Mouse (Mus musculus) stomach, embryonic 16.5 days (tissue): ENCODE results near the gene Qrich2. TPM values are rescaled to one million over a fixed set of nuclear protein-coding genes. Genes with fewer than 3 reads are reported as not detected.
"Not testable (repeated sequence)": the region's sequence is repeated elsewhere in the genome, so short reads cannot be mapped to it uniquely, and the experiment has no call there.

Experiments used
- ATAC-seq: fragments of 200-750 bp; cut with Nextera tagmentation; 2 replicates; pipeline ENCODE4 v1.8.0; 2017; ENCODE audit warnings: moderate number of reproducible peaks, moderate TSS enrichment; ENCODE audit not compliant: insufficient read depth, low FRiP score
- H3K27ac ChIP-seq: fragments of 300-500 bp; sonication (generic); 2 replicates; pipeline ENCODE4 v1.5.1; 2014; ENCODE audit warnings: low read length
- H3K27me3 ChIP-seq: fragments of 300-500 bp; sonication (generic); 2 replicates; pipeline ENCODE4 v1.6.1; 2014; ENCODE audit warnings: low read length, control low read depth, mixed read lengths; ENCODE audit not compliant: control insufficient read depth, insufficient read depth
- H3K36me3 ChIP-seq: fragments of 300-500 bp; sonication (generic); 2 replicates; pipeline ENCODE4 v1.6.1; 2014; ENCODE audit warnings: low read length; ENCODE audit not compliant: control insufficient read depth, insufficient read depth
- H3K4me1 ChIP-seq: fragments of 300-500 bp; sonication (generic); 2 replicates; pipeline ENCODE4 v1.6.1; 2014; ENCODE audit warnings: low read length, control low read depth, mixed read lengths; ENCODE audit not compliant: control insufficient read depth, insufficient read depth
- H3K4me2 ChIP-seq: fragments of 300-500 bp; sonication (generic); 2 replicates; pipeline ENCODE4 v1.6.1; 2014; ENCODE audit warnings: low read depth, low read length, mixed read lengths
- H3K4me3 ChIP-seq: fragments of 300-500 bp; sonication (generic); replicated peaks from 2 replicates; pipeline ENCODE4 v1.5.1; 2014; ENCODE audit warnings: mild to moderate bottlenecking, low read length
- H3K9ac ChIP-seq: fragments of 300-500 bp; sonication (generic); 2 replicates; pipeline ENCODE4 v1.6.1; 2014; ENCODE audit warnings: low read length
- H3K9me3 ChIP-seq: fragments of 300-500 bp; sonication (generic); replicated peaks from 2 replicates; pipeline ENCODE4 v1.6.1; 2016; ENCODE audit warnings: low read length, control low read depth; ENCODE audit not compliant: control insufficient read depth
- WGBS: fragments of 180-500 bp; shearing (Covaris S2); extraction: QIAGEN DNeasy Blood & Tissue Kit; methylation state at CpG from one replicate; pipeline ENCODE4 v1.1.7; 2014; 5-methylcytosine and 5-hydroxymethylcytosine counted together
- polyA plus RNA-seq: library from polyadenylated mRNA; unstranded; fragments of >200 nt; fragmentation: Nextera tagmentation; extraction: Ambion mirVana; gene quantifications from 2 replicates; pipeline ENCODE4 v1.2.1, GENCODE M21; 2015

Qrich2 gene
- polyA plus RNA-seq, 1 experiment from 2014 or later, result 0.53 TPM

DNA sequence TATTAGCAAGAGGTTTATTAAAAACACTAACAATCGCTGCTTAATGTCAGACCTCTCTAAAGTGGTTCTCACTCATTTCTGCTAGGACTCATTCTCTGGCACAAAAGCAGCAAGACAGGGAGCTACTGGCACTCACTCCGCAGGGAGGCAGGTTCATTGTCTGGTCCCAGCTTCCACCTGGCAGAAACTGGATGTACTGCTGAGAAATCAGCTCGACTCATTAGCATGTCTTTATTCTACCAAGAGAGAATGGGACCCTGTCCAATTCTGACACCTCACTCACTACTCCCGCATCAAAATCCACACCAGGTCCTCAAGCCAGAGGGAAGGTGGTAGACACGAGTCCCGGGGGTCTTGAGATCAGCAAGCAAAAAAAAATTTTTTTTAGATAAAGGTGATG is 54.5 kb downstream of the Qrich2 start:
- peaks cover 16% of the 10 kb centered on the region for H3K4me1 ChIP-seq
- no peaks in the 10 kb centered on the region for H3K27me3 ChIP-seq
- 34% methylated on average over 6 of the region's 6 CpGs for WGBS
- ATAC-seq, result no peak
- no peaks in the 10 kb centered on the region for H3K36me3 ChIP-seq
- H3K4me2 ChIP-seq, result peak overlapping the region; percentile 100
- H3K4me3 ChIP-seq, result peak overlapping the region; percentile 75
- no peaks in the 10 kb centered on the region for H3K9me3 ChIP-seq
- no peak overlapping the region for H3K27ac ChIP-seq
- peak overlapping the region; percentile 86 for H3K9ac ChIP-seq

DNA sequence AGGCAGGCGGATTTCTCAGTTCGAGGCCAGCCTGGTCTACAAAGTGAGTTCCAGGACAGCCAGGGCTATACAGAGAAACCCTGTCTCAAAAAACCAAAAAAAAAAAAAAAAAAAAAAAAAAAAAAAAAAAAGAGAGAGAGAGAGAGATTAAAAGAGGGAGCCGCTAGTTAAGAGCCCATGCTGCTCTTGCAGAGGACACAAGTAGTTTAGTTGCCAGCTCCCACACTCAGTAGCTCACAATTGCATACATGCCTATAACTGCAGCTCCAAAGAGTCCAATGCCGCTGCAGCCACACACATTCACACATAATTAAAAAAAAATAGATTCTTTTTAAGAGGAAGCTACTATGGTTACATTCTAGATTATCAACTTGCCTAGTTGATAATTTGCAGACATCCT is 55.6 kb downstream of the Qrich2 start:
- H3K9ac ChIP-seq, H3K27ac ChIP-seq, H3K4me3 ChIP-seq, H3K4me2 ChIP-seq, ATAC-seq, H3K27me3 ChIP-seq, H3K9me3 ChIP-seq, H3K36me3 ChIP-seq: not testable (repeated sequence)
- peaks cover 16% of the 10 kb centered on the region for H3K4me1 ChIP-seq
- WGBS, result 86% methylated on average over 4 of the region's 4 CpGs

DNA sequence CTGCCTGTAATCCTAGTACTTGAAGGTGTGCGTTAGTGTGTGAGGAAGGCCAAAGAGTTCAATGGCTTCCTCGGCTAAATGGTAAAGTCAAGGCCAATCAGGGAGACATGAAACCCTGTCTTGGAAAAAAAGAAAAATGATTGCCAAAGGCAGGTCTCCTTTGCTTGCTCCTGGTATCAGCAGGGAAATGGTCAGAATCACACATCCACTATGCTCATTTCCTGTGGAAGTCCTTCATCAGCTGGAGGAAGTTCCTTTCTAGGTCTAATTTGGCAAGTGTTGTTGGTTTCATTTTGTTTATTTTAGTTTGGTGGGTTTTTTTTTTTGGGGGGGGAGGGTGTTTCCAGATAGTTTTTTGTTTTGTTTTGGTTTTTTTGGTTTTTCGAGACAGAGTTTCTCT is 57.0 kb downstream of the Qrich2 start:
- H3K4me3 ChIP-seq, result no peak overlapping the region
- 87% methylated on average over 3 of the region's 3 CpGs for WGBS
- no peak overlapping the region for H3K27ac ChIP-seq
- no peaks in the 10 kb centered on the region for H3K27me3 ChIP-seq
- ATAC-seq, result no peak
- H3K9ac ChIP-seq, result no peak overlapping the region
- no peaks in the 10 kb centered on the region for H3K9me3 ChIP-seq
- no peak overlapping the region for H3K4me2 ChIP-seq
- H3K4me1 ChIP-seq, result peaks cover 16% of the 10 kb centered on the region
- H3K36me3 ChIP-seq, result no peaks in the 10 kb centered on the region

DNA sequence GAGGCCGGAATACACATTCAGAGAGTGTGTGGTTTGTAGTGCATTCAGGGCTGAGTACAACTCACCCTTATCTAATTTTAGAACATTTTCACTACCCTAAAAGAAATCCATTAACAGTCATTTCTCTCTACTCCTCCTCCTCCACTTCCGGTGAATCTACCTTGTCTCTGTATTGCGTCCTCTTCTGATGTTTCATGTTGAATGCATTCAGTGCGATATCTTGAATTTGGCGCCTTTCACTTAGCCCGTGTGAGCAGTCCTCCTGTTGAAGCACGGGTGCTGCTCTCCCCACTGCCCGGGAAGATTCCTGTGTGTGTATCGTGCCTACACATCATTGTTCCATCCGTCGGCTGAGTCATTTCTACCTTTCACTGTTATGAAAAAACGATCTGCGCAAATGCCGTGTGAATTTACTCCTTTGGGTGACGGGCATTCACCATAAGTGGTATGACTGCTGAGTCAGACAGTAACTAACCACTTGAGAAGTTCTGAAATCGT is 59.8 kb downstream of the Qrich2 start:
- ATAC-seq, result no peak
- Histone ChIP-seq H3K4me3 (no peak overlapping the region), H3K9ac (no peak overlapping the region), H3K27me3 (no peaks in the 10 kb centered on the region), H3K36me3 (0 out of 2 replicates have a peak, but pooled peaks cover 5% of the 10 kb centered on the region), H3K27ac (no peak overlapping the region), H3K9me3 (no peaks in the 10 kb centered on the region), H3K4me2 (no peak overlapping the region), H3K4me1 (0 out of 2 replicates have a peak, but pooled peaks cover 4% of the 10 kb centered on the region)
- WGBS, result 89% methylated on average over 16 of the region's 16 CpGs

DNA sequence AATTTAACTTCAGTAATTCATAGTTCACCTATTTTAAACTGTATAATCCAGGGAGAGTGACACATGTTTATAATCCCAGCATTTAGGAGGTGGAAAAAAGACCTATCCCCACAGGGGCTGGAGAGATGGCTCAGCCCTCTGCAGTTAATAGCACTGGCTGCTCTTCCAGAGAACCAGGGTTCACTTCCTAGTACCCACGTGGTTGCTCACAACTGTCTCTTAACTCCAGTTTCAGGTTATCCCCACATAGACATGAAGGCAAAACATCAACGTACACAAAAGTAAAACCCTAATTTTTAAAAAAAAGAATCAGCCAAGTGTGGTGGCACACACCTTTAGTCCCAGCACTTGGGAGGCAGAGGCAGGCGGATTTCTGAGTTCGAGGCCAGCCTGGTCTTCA is 60.4 kb downstream of the Qrich2 start:
- WGBS, result 90% methylated on average over 4 of the region's 4 CpGs
- H3K27me3 ChIP-seq, result no peaks in the 10 kb centered on the region
- H3K36me3 ChIP-seq, result 0 out of 2 replicates have a peak, but pooled peaks cover 5% of the 10 kb centered on the region
- ATAC-seq, result no peak
- H3K4me1 ChIP-seq, result 0 out of 2 replicates have a peak, but pooled peaks cover under 1% of the 10 kb centered on the region
- H3K9ac ChIP-seq, result no peak overlapping the region
- H3K27ac ChIP-seq, result no peak overlapping the region
- no peaks in the 10 kb centered on the region for H3K9me3 ChIP-seq
- no peak overlapping the region for H3K4me3 ChIP-seq
- no peak overlapping the region for H3K4me2 ChIP-seq

DNA sequence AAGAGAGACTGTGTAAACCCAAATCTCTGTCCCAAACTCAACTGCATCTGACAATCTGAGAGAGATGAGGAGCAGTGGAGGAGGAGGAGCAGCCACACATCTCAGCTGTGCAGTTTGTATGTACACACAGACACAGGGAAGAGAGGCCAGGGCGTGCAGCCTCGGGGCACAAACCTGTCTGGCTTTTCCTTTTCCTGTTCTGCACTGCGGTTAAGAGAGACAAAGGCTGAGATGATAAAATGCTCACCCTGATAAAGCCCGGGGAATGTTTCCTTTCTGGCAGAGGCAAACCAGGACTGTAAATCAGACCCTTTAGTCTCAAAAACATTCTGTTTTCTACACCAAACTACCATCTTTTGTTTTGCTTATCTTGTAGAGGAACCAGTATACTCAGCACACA is 65.5 kb downstream of the Qrich2 start:
- Histone ChIP-seq H3K4me1 (0 out of 2 replicates have a peak, but pooled peaks cover 6% of the 10 kb centered on the region), H3K9ac (peak overlapping the region; percentile 26; the same call in 1 of the 2 replicates), H3K27me3 (no peaks in the 10 kb centered on the region), H3K4me2 (no peak overlapping the region), H3K4me3 (no peak overlapping the region), H3K27ac (no peak overlapping the region), H3K36me3 (0 out of 2 replicates have a peak, but pooled peaks cover 5% of the 10 kb centered on the region), H3K9me3 (no peaks in the 10 kb centered on the region)
- no peak for ATAC-seq
- 19% methylated on average over 4 of the region's 4 CpGs for WGBS

DNA sequence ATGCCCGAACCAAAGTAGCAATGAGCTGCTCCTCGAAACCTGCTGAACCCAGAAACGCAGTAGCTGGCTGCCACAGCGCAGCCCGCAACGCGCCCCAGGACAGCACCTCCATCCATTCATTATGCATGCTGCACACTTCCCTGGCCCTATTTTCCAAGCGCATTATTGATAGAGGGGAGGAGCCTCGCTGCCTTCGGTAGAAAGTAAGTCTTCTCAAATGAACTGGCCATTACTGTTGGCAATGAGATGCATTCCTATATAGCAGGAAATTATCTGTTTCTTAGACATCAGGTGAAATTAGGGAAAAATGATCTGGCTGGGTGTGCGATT is 67.7 kb downstream of the Qrich2 start:
- no peak for ATAC-seq
- Histone ChIP-seq H3K9ac (no peak overlapping the region), H3K27ac (no peak overlapping the region), H3K9me3 (no peaks in the 10 kb centered on the region), H3K4me2 (no peak overlapping the region), H3K27me3 (no peaks in the 10 kb centered on the region), H3K36me3 (0 out of 2 replicates have a peak, but pooled peaks cover 2% of the 10 kb centered on the region), H3K4me1 (0 out of 2 replicates have a peak, but pooled peaks cover 6% of the 10 kb centered on the region), H3K4me3 (no peak overlapping the region)
- 80% methylated on average over 11 of the region's 11 CpGs for WGBS

DNA sequence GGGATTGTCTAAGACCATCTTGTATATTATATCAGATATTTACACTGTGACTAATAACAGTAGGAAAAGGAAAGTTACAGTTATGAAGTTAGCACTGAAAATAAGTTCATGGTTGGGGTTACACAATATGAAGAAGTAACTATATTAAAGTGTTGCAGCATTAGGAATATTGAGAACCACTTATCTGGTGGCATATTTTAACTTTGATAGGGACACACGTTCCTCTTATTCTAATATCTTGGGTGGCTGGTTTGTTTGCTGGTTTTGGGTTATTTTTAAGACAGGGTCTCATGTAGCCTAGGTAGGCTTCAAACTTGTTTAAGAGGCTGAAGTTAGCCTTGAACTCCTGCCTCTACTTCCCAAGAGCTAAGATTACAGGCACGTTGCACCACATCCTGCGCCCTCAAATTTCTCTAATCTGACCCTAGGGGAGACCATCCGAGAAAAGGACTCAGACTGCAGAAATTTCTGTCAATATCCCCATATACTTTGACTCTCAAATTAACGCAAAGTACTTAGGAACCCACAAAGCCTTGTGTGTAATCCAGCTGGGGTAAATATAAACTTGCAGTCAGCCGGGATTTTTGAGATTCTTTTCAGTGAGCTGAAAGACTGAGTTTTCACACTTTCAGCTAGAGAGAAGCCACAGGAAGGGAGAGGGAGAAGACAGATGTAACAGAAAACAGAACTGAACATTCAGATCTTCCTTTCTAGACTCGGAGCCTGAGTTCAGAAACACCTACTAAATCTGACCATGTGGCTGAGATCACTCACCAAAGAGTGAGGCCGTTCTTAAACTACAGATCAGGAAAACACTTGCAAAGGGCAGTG is 68.3 kb downstream of the Qrich2 start:
- 48% methylated on average over 8 of the region's 8 CpGs for WGBS
- no peak overlapping the region for H3K27ac ChIP-seq
- no peaks in the 10 kb centered on the region for H3K27me3 ChIP-seq
- ATAC-seq, result no peak
- 0 out of 2 replicates have a peak, but pooled peaks cover 6% of the 10 kb centered on the region for H3K4me1 ChIP-seq
- no peak overlapping the region for H3K9ac ChIP-seq
- H3K4me3 ChIP-seq, result no peak overlapping the region
- no peak overlapping the region for H3K4me2 ChIP-seq
- no peaks in the 10 kb centered on the region for H3K36me3 ChIP-seq
- no peaks in the 10 kb centered on the region for H3K9me3 ChIP-seq

DNA sequence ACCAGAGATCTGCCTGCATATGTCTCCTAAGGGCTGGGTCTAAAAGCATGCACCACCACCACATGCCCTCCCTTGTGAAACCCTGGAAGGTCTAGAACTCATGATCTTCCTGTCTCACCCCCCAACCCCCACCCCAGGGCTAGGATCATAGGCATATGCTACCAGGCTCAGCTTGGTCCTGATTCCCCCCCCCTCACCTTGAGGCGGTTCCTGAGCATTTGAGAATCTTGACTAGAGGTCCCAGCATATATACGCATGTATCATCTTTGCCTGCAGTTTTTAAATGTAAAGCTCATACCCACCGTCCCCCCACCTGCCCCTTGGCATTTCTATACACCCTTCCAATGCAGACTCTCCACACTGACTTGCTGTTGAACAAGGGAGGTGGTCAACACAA is 69.1 kb downstream of the Qrich2 start:
- Histone ChIP-seq H3K4me1 (0 out of 2 replicates have a peak, but pooled peaks cover 6% of the 10 kb centered on the region), H3K36me3 (no peaks in the 10 kb centered on the region), H3K27me3 (no peaks in the 10 kb centered on the region), H3K4me3 (no peak overlapping the region), H3K9ac (no peak overlapping the region), H3K27ac (no peak overlapping the region), H3K9me3 (no peaks in the 10 kb centered on the region), H3K4me2 (no peak overlapping the region)
- WGBS, result 89% methylated on average over 3 of the region's 3 CpGs
- ATAC-seq, result no peak
